Mouse (Mus musculus) kidney, adult 2 months (tissue): ENCODE data around the gene Actn1.

Source experiments
- CTCF ChIP-seq: fragments of 200-500 bp; conservative IDR thresholded peaks from 2 replicates; pipeline ENCODE4 v1.5.1; 2011; ENCODE audit warnings: low read depth, mild to moderate bottlenecking, control low read depth, low read length, moderate library complexity, mixed read lengths; ENCODE audit not compliant: insufficient read depth, insufficient read length
- POLR2A ChIP-seq: fragments of 200-500 bp; IDR thresholded peaks from one replicate; pipeline ENCODE4 v1.6.1; 2011; ENCODE audit warnings: low read depth, low read length, control low read depth

DNA sequence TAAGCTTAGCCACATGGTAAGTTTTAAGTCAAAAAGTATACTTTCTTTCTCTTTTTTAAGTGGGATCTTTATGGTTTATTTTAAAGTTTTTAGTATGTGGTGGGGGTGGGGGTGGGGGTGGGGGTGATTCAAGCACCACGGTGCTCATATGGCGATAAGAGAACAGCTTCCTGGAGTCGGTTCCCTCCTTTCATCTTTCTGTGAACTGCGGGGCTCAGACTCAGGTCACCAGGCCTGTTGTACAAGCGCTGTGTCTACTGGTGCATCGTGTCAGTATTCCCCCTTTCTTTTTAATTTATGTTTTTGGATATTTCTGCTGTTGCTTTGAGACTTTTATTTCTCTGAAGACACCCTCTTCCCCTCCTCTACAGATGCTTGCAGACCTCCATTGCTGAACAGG, 38.5 kb upstream of the Actn1 start:
- no peak for TF ChIP-seq CTCF
- no peak for TF ChIP-seq POLR2A
